8 mouse cellular contexts compared by ENCODE assay signal in the genomic region with DNA sequence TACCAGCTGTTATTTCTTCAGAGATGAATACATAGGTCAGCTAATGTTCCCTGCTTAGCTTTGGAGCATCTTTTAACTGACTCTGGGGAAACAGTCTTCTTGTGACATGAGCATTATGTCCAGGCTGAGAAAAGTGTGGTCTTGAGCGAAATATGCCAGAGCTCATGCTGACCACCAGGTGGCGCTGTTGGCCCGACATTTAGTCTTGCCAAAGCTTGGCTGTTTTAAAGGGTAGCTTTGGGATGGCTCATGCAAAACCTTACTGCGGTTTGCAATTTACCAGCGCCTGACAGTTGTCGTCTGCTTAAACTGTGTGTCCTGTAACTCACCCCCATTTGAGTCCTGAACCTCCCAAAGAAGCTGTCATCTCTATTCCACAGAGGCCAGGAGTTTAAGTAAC.
DNase-seq lines count a peak whose midpoint lies in the region; ATAC-seq and TF ChIP-seq lines count a peak whose summit lies in the region.

No protein-coding gene starts in this region.

- peak; percentile 48 for DNase-seq in 3134 (ENCODE audit: extremely low read depth, insufficient read length, low spot score)
- DNase-seq in Patski (ENCODE audit: low read depth, low spot score), result peak; percentile 33
- peak; percentile 56 for DNase-seq in cerebellum, adult 9-11 months
- DNase-seq in frontal cortex, postnatal 10 days (ENCODE audit: low spot score in 2 of 2), result peak; percentile 44 to 80
- DNase-seq in kidney, adult 9 months, result peak; percentile 68
- DNase-seq in limb, embryonic 11.5 days (ENCODE audit: low spot score), result peak; percentile 93
- DNase-seq in testis, postnatal 14 days (ENCODE audit: low spot score), result peak; percentile 59

- no peaks in the 10 kb centered on the region for H3K4me1 ChIP-seq in limb, embryonic 11.5 days (ENCODE audit: control insufficient read depth, insufficient read depth, low read length)

- TF ChIP-seq CTCF in Patski (IDR thresholded peaks at IDR 0.05), result peak; percentile 88

- H3K27ac ChIP-seq in limb, embryonic 11.5 days (replicated peaks; ENCODE audit: low read depth, low read length), result no peak overlapping the region

- H3K4me3 ChIP-seq in limb, embryonic 11.5 days (ENCODE audit: low read depth, low read length), result no peak overlapping the region

- POLR2A ChIA-PET in Patski (lab: Charles Lee), result interaction anchor here (0.5 kb wide), 1 partner anchor 135 kb away, joined by 3 read pairs; no protein-coding TSS in a partner anchor

- ATAC-seq in Patski, result peak; percentile 71
- ATAC-seq in limb, embryonic 11.5 days (ENCODE audit: insufficient number of reproducible peaks, low FRiP score, low TSS enrichment, low read depth), result no peak
- ATAC-seq in neutrophil, adult 5-6 weeks (ENCODE audit: extremely low read depth, insufficient number of reproducible peaks, low FRiP score, poor library complexity, severe bottlenecking), result peak; percentile 28; the same call in 1 of the 2 replicates

- 15% methylated on average over 6 of the region's 6 CpGs for WGBS in limb, embryonic 11.5 days

- no peak overlapping the region for H3K9ac ChIP-seq in limb, embryonic 11.5 days (ENCODE audit: low read length)

- H3K27me3 ChIP-seq in Patski, result no peaks in the 10 kb centered on the region
- no peaks in the 10 kb centered on the region for H3K27me3 ChIP-seq in limb, embryonic 11.5 days (ENCODE audit: control insufficient read depth, insufficient read depth, low read length)

- CTCF ChIA-PET in Patski (lab: Charles Lee), result interaction anchor here (0.7 to 2.1 kb wide), 10 partner anchors 11 to 555 kb away, joined by 3 to 9 read pairs (median 6); no protein-coding TSS in a partner anchor

- H3K9me3 ChIP-seq in limb, embryonic 11.5 days (ENCODE audit: control insufficient read depth, low read length), result no peaks in the 10 kb centered on the region

- no peak overlapping the region for H3K4me2 ChIP-seq in limb, embryonic 11.5 days (ENCODE audit: low read depth, severe bottlenecking)

- in situ Hi-C loops in Patski (cut with MboI; ENCODE audit: low pct_unique_long_range_greater_than_20kb), result loop anchor here (5.0 to 10.0 kb wide), 4 partner anchors 137 to 1000 kb away; partner anchors contain the start of gene Nog

- H3K36me3 ChIP-seq in limb, embryonic 11.5 days (ENCODE audit: control insufficient read depth, insufficient read depth, low read length), result no peaks in the 10 kb centered on the region

Comparison
In these comparisons a context has a peak if more than half of its experiments do, and no peak if none do; other contexts are left out.
1. DNase-seq: peak in every context shown above with its lines; median percentile 93 in limb, embryonic 11.5 days; 68 in kidney, adult 9 months; 62 in frontal cortex, postnatal 10 days; 59 in testis, postnatal 14 days; 56 in cerebellum, adult 9-11 months; 48 in 3134; 33 in Patski.